Mouse (Mus musculus): ENCODE measurements at regions not wholly inside any gene's neighbourhood (a gene's known extent, or its start where the extent isn't known, plus 50 kb on each side); places are given as distances from the start of the nearest gene placed in this dataset.
A peak's percentile ranks its signal among the peaks of the same experiment; 100 is the strongest.

DNA sequence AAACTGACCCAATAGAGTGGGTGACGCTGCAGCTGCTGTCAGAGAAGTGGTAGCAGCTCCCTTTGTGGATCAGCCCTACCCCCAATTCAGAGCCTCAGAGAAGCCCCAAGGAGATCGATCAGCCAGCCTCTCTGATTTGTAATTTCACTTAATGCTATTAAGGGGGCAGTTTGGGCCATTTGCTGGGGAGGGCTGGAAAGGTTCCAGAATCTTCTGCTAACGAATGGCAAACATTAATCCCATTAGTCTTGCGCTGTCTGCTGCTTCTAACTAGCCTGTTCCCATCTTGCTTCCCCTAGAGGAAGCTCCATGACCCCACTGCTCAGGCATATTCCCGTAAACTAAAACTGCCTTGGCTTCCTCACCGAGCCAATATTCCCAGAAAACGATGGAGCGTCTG, 59.9 kb upstream of the Lrrn2 start:
- ATAC-seq: no peak
- peaks cover 22% of the 10 kb centered on the region for H3K4me1 ChIP-seq (replicated peaks; ENCODE audit: control insufficient read depth, insufficient read depth, low read length)
- no peaks in the 10 kb centered on the region for H3K9me3 ChIP-seq (ENCODE audit: control insufficient read depth, low read length)
- H3K9ac ChIP-seq (replicated peaks; ENCODE audit: low read depth, low read length): no peak overlapping the region
- H3K27ac ChIP-seq (ENCODE audit: low read length): no peak overlapping the region
- no peaks in the 10 kb centered on the region for H3K36me3 ChIP-seq (ENCODE audit: control insufficient read depth, insufficient read depth)
- no peak overlapping the region for H3K4me3 ChIP-seq (replicated peaks; ENCODE audit: low read length)
- 25% methylated on average over 8 of the region's 8 CpGs for WGBS
- H3K4me2 ChIP-seq (ENCODE audit: low read length): no peak overlapping the region
- no peaks in the 10 kb centered on the region for H3K27me3 ChIP-seq (replicated peaks; ENCODE audit: control insufficient read depth, insufficient read depth, low read length)

DNA sequence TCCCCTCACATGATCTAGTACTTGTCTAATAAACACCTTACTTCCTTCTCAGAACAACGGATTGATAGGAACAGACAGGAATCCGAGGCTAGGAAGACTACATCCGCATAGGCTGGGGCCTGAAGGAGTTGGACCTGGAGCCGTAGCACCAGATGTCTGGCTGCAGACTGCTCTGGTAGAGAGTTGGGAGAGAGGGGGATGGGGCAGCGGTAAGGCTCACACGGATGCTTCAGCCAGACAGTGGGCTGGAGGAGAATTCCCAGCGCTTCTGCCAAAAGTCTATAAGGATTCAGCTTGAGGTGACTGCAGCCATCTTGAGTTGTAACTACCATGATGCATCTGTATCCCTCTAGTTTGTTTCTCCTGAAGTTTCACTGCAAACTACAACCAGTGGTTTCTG, 61.8 kb upstream of the Lrrn2 start:
- no peak overlapping the region for H3K27ac ChIP-seq (ENCODE audit: low read length)
- H3K4me1 ChIP-seq (replicated peaks; ENCODE audit: control insufficient read depth, insufficient read depth, low read length): peaks cover 22% of the 10 kb centered on the region
- no peaks in the 10 kb centered on the region for H3K36me3 ChIP-seq (ENCODE audit: control insufficient read depth, insufficient read depth)
- H3K4me3 ChIP-seq (replicated peaks; ENCODE audit: low read length): no peak overlapping the region
- H3K27me3 ChIP-seq (replicated peaks; ENCODE audit: control insufficient read depth, insufficient read depth, low read length): no peaks in the 10 kb centered on the region
- no peak overlapping the region for H3K9ac ChIP-seq (replicated peaks; ENCODE audit: low read depth, low read length)
- WGBS: 53% methylated on average over 7 of the region's 7 CpGs
- no peak for ATAC-seq
- no peaks in the 10 kb centered on the region for H3K9me3 ChIP-seq (ENCODE audit: control insufficient read depth, low read length)
- no peak overlapping the region for H3K4me2 ChIP-seq (ENCODE audit: low read length)

DNA sequence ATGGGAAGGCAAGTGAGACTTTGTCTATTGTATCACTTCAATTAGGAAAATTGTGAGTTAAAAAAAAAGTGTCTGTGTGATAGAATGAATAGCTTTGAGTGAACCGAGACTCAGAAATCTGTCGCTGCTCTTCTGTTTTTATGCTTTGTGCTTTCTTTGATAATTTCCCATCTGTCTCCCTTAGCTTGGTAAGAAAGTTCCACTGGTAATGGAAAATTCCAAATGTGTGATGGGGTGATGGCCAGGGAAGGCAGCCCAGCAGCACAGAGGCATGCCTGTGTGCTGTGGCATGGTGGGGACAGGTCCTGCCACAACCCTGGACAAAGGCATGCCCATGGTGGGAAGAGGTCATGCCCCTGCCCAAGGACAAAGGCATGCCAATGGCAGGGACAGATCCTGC, 62.7 kb upstream of the Lrrn2 start:
- 51% methylated on average over 2 of the region's 2 CpGs for WGBS
- Histone ChIP-seq H3K36me3 (ENCODE audit: control insufficient read depth, insufficient read depth) (no peaks in the 10 kb centered on the region), H3K9me3 (ENCODE audit: control insufficient read depth, low read length) (no peaks in the 10 kb centered on the region), H3K4me3 (replicated peaks; ENCODE audit: low read length) (no peak overlapping the region), H3K4me1 (replicated peaks; ENCODE audit: control insufficient read depth, insufficient read depth, low read length) (peaks cover 19% of the 10 kb centered on the region), H3K4me2 (ENCODE audit: low read length) (no peak overlapping the region), H3K27ac (ENCODE audit: low read length) (peak overlapping the region; percentile 38), H3K9ac (replicated peaks; ENCODE audit: low read depth, low read length) (no peak overlapping the region), H3K27me3 (replicated peaks; ENCODE audit: control insufficient read depth, insufficient read depth, low read length) (no peaks in the 10 kb centered on the region)
- no peak for ATAC-seq

DNA sequence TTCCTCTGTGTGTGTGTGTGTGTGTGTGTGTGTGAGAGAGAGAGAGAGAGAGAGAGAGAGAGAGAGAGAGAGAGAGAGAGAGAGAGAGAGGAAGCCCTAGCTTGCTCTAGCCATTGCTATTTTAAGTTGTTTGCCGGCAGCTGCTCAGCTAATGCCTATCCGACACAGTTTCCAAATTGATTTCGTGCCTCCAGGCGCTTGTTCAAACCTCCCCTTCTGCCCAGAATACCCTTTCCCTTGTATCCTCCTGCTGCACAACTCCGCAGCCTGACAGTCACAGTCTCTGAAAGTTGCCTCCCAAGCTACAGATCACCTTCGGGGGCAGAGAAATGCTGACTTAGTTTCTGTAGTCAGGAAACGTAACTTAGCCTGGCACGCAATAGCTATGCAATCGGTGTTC, 63.9 kb upstream of the Nfasc start:
- H3K9me3 ChIP-seq (ENCODE audit: control insufficient read depth, low read length): no peaks in the 10 kb centered on the region
- no peak overlapping the region for H3K27ac ChIP-seq (ENCODE audit: low read length)
- WGBS: 68% methylated on average over 9 of the region's 9 CpGs
- ATAC-seq: no peak
- H3K4me2 ChIP-seq (ENCODE audit: low read length): no peak overlapping the region
- H3K27me3 ChIP-seq (replicated peaks; ENCODE audit: control insufficient read depth, insufficient read depth, low read length): no peaks in the 10 kb centered on the region
- no peak overlapping the region for H3K4me3 ChIP-seq (replicated peaks; ENCODE audit: low read length)
- no peak overlapping the region for H3K9ac ChIP-seq (replicated peaks; ENCODE audit: low read depth, low read length)
- H3K36me3 ChIP-seq (ENCODE audit: control insufficient read depth, insufficient read depth): no peaks in the 10 kb centered on the region
- peaks cover 5% of the 10 kb centered on the region for H3K4me1 ChIP-seq (replicated peaks; ENCODE audit: control insufficient read depth, insufficient read depth, low read length)

DNA sequence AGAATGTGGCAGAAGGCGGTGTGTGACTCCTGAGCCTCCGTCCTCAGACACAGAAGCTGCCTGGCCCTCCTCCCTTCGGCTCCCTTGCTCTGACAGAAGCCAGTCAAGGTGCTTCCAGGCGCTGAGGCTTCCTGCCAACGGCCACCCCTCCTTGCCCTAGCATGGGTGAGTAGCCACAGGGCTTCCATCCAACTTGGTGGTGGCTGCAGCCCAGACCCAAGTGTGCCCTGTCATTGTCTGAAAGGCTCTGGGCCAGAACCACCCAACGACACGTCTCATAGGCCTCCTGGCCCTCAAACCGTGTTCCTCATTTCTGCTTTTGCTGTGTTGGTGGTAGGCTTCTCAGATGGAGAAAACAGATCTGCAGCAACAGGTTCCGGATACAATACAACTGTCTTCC, 62.2 kb upstream of the Nfasc start:
- no peak overlapping the region for H3K9ac ChIP-seq (replicated peaks; ENCODE audit: low read depth, low read length)
- no peak overlapping the region for H3K4me3 ChIP-seq (replicated peaks; ENCODE audit: low read length)
- no peaks in the 10 kb centered on the region for H3K36me3 ChIP-seq (ENCODE audit: control insufficient read depth, insufficient read depth)
- WGBS: 83% methylated on average over 9 of the region's 9 CpGs
- H3K4me1 ChIP-seq (replicated peaks; ENCODE audit: control insufficient read depth, insufficient read depth, low read length): peaks cover 10% of the 10 kb centered on the region
- no peaks in the 10 kb centered on the region for H3K9me3 ChIP-seq (ENCODE audit: control insufficient read depth, low read length)
- H3K27me3 ChIP-seq (replicated peaks; ENCODE audit: control insufficient read depth, insufficient read depth, low read length): 0 out of 2 replicates have a peak, but pooled peaks cover 3% of the 10 kb centered on the region
- H3K4me2 ChIP-seq (ENCODE audit: low read length): no peak overlapping the region
- no peak overlapping the region for H3K27ac ChIP-seq (ENCODE audit: low read length)
- ATAC-seq: no peak

DNA sequence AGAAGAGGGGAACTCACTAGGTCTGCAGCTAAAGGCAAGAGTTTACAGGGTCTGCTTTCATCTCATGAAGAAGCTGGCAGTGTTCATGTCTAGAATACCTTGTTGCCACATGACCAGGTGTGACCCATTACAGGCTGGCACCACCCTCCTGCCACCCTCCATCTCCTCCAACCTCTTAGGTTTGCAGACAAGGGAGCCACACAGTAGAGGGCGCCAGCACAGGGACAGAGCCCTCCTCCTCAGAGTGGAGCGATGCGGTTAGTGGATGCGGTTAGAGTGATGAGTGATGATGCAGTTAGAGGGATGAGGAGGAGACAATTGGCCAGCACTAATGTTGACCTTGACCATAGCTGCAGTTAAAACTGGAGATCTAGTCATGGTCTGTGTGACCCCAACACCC, 60.8 kb upstream of the Nfasc start:
- 35% methylated on average over 4 of the region's 4 CpGs for WGBS
- no peak for ATAC-seq

DNA sequence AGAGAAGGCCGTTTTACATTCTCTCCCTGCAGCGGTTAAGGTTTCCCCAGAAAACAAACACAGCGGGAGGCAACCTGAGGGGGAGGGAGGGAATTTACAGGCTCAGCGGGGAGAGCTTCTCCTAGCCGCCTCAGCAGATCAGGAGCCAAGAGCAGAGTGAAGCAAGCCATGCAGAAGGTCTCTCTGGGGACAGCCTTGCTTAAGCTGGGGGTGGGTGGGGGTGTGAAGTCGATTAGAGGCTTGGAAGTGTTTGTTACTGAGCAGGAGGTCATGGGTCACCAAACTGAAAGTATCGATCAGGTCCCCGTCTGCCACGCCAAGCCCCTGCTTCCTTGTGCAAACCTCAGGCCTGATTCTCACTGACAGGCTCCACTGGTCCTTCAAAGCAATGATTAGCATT, 58.7 kb upstream of the Nfasc start:
- H3K27ac ChIP-seq (ENCODE audit: low read length): no peak overlapping the region
- H3K27me3 ChIP-seq (replicated peaks; ENCODE audit: control insufficient read depth, insufficient read depth, low read length): 0 out of 2 replicates have a peak, but pooled peaks cover 3% of the 10 kb centered on the region
- WGBS: 2% methylated on average over 9 of the region's 9 CpGs
- H3K9me3 ChIP-seq (ENCODE audit: control insufficient read depth, low read length): no peaks in the 10 kb centered on the region
- H3K9ac ChIP-seq (replicated peaks; ENCODE audit: low read depth, low read length): no peak overlapping the region
- H3K4me2 ChIP-seq (ENCODE audit: low read length): no peak overlapping the region
- H3K4me3 ChIP-seq (replicated peaks; ENCODE audit: low read length): no peak overlapping the region
- ATAC-seq: no peak
- no peaks in the 10 kb centered on the region for H3K36me3 ChIP-seq (ENCODE audit: control insufficient read depth, insufficient read depth)
- 0 out of 2 replicates have a peak, but pooled peaks cover 5% of the 10 kb centered on the region for H3K4me1 ChIP-seq (replicated peaks; ENCODE audit: control insufficient read depth, insufficient read depth, low read length)

More for the DNA sequence above, 60.8 kb upstream of the Nfasc start:
- H3K36me3 ChIP-seq (ENCODE audit: control insufficient read depth, insufficient read depth): no peaks in the 10 kb centered on the region
- no peak overlapping the region for H3K27ac ChIP-seq (ENCODE audit: low read length)
- H3K9ac ChIP-seq (replicated peaks; ENCODE audit: low read depth, low read length): no peak overlapping the region
- no peak overlapping the region for H3K4me3 ChIP-seq (replicated peaks; ENCODE audit: low read length)
- H3K4me1 ChIP-seq (replicated peaks; ENCODE audit: control insufficient read depth, insufficient read depth, low read length): peaks cover 10% of the 10 kb centered on the region
- no peak overlapping the region for H3K4me2 ChIP-seq (ENCODE audit: low read length)
- H3K9me3 ChIP-seq (ENCODE audit: control insufficient read depth, low read length): no peaks in the 10 kb centered on the region
- H3K27me3 ChIP-seq (replicated peaks; ENCODE audit: control insufficient read depth, insufficient read depth, low read length): 0 out of 2 replicates have a peak, but pooled peaks cover 3% of the 10 kb centered on the region

DNA sequence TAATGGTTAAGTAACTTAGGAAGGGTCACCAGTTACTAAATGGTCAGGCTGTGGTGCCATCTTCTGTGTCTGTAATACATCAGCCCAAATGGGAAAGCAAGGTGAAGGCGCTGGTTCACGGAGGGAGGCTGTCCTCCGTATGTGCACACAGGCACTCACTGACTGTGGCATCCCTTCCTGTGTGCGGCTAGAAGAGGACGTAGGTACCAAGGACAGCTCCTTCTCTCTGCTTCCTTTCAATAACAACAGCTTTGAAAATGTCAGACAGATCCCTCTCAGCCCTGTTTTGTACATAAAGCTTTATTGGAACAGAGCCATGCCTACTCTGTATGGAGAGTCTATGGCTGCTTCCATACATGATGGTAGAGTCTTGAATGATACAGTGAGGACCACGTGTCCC, 57.7 kb upstream of the Nfasc start:
- Histone ChIP-seq H3K4me1 (replicated peaks; ENCODE audit: control insufficient read depth, insufficient read depth, low read length) (0 out of 2 replicates have a peak, but pooled peaks cover 5% of the 10 kb centered on the region), H3K27ac (ENCODE audit: low read length) (no peak overlapping the region), H3K4me2 (ENCODE audit: low read length) (no peak overlapping the region), H3K4me3 (replicated peaks; ENCODE audit: low read length) (no peak overlapping the region), H3K27me3 (replicated peaks; ENCODE audit: control insufficient read depth, insufficient read depth, low read length) (0 out of 2 replicates have a peak, but pooled peaks cover 3% of the 10 kb centered on the region), H3K9ac (replicated peaks; ENCODE audit: low read depth, low read length) (no peak overlapping the region), H3K36me3 (ENCODE audit: control insufficient read depth, insufficient read depth) (no peaks in the 10 kb centered on the region), H3K9me3 (ENCODE audit: control insufficient read depth, low read length) (no peaks in the 10 kb centered on the region)
- 4% methylated on average over 6 of the region's 6 CpGs for WGBS
- ATAC-seq: no peak

DNA sequence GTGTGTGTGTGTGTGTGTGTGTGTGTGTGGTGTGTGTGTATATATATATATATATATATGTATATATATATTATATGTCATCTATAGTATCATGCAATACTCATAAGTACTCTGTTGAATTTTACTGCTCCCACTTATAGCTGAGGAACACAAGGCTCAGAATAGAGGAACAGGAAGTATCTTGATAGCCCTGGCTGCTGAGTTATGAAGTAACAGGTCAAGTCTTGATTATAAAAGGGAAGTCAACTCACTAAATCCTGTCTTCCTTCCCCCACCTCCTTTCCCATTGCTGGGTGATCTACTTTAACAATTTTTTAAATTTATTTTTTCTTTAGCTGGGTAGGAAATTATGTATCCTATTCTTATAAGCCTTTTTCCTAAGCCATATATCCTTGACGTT, 52.9 kb upstream of the Nfasc start:
- no peak overlapping the region for H3K9ac ChIP-seq (replicated peaks; ENCODE audit: low read depth, low read length)
- ATAC-seq: no peak
- 92% methylated on average over 1 of the region's 1 CpGs for WGBS
- H3K4me3 ChIP-seq (replicated peaks; ENCODE audit: low read length): no peak overlapping the region
- no peak overlapping the region for H3K27ac ChIP-seq (ENCODE audit: low read length)
- H3K9me3 ChIP-seq (ENCODE audit: control insufficient read depth, low read length): no peaks in the 10 kb centered on the region
- H3K4me1 ChIP-seq (replicated peaks; ENCODE audit: control insufficient read depth, insufficient read depth, low read length): 0 out of 2 replicates have a peak, but pooled peaks cover 2% of the 10 kb centered on the region
- H3K27me3 ChIP-seq (replicated peaks; ENCODE audit: control insufficient read depth, insufficient read depth, low read length): no peaks in the 10 kb centered on the region
- H3K36me3 ChIP-seq (ENCODE audit: control insufficient read depth, insufficient read depth): no peaks in the 10 kb centered on the region
- H3K4me2 ChIP-seq (ENCODE audit: low read length): no peak overlapping the region
